Mouse (Mus musculus) embryonic facial prominence, embryonic 12.5 days (tissue): ENCODE results near the gene Naa50. TPM values are rescaled to one million over a fixed set of nuclear protein-coding genes. Genes with fewer than 3 reads are reported as not detected.

ENCODE experiments used
- ATAC-seq: fragments of 200-750 bp; cut with Nextera tagmentation; 2 replicates; pipeline ENCODE4 v1.8.0; 2017; ENCODE audit not compliant: insufficient number of reproducible peaks, insufficient read depth, low FRiP score, low TSS enrichment
- H3K27ac ChIP-seq: fragments of 300-500 bp; sonication (generic); 2 replicates; pipeline ENCODE4 v1.5.1; 2016; ENCODE audit warnings: mild to moderate bottlenecking
- H3K27me3 ChIP-seq: fragments of 300-500 bp; sonication (generic); 2 replicates; pipeline ENCODE4 v1.6.1; 2016; ENCODE audit warnings: mild to moderate bottlenecking, moderate library complexity
- H3K36me3 ChIP-seq: fragments of 300-500 bp; sonication (generic); 2 replicates; pipeline ENCODE4 v1.6.1; 2016; ENCODE audit warnings: mild to moderate bottlenecking
- H3K4me1 ChIP-seq: fragments of 300-500 bp; sonication (generic); 2 replicates; pipeline ENCODE4 v1.6.1; 2016
- H3K4me2 ChIP-seq: fragments of 300-500 bp; sonication (generic); replicated peaks from 2 replicates; pipeline ENCODE4 v1.6.1; 2016; ENCODE audit warnings: mild to moderate bottlenecking, moderate library complexity
- H3K4me3 ChIP-seq: fragments of 300-500 bp; sonication (generic); 2 replicates; pipeline ENCODE4 v1.5.1; 2016; ENCODE audit warnings: mild to moderate bottlenecking
- H3K9ac ChIP-seq: fragments of 300-500 bp; sonication (generic); 2 replicates; pipeline ENCODE4 v1.6.1; 2016; ENCODE audit warnings: mild to moderate bottlenecking, moderate library complexity
- H3K9me3 ChIP-seq: fragments of 300-500 bp; sonication (generic); 2 replicates; pipeline ENCODE4 v1.6.1; 2016; ENCODE audit warnings: mild to moderate bottlenecking, moderate library complexity
- WGBS: fragments of 180-500 bp; shearing (Covaris S2); methylation state at CpG from one replicate; pipeline ENCODE4 v1.1.7; 2016; 5-methylcytosine and 5-hydroxymethylcytosine counted together
- polyA plus RNA-seq: library from polyadenylated mRNA; unstranded; fragments of >200 nt; fragmentation: Nextera tagmentation; extraction: Ambion mirVana; gene quantifications from 2 replicates; pipeline ENCODE4 v1.2.1, GENCODE M21; 2016

The Naa50 gene
- polyA plus RNA-seq, 1 experiment from 2014 or later = 125 TPM

GRCm38 (mm10) chr16:44122982-44123725 lies 16.5 kb upstream of the Naa50 start:
- 89% methylated on average over 7 of the region's 7 CpGs for WGBS
- H3K9ac ChIP-seq = no peak overlapping the region
- H3K4me2 ChIP-seq = no peak overlapping the region
- no peaks in the 10 kb centered on the region for H3K9me3 ChIP-seq
- ATAC-seq = no peak
- no peaks in the 10 kb centered on the region for H3K27me3 ChIP-seq
- H3K4me1 ChIP-seq = peaks cover 4% of the 10 kb centered on the region; the same call in 1 of the 2 replicates
- no peaks in the 10 kb centered on the region for H3K36me3 ChIP-seq
- H3K27ac ChIP-seq = no peak overlapping the region
- H3K4me3 ChIP-seq = no peak overlapping the region

GRCm38 (mm10) chr16:44123786-44124185 lies 15.8 kb upstream of the Naa50 start:
- Histone ChIP-seq H3K4me3 (no peak overlapping the region), H3K36me3 (no peaks in the 10 kb centered on the region), H3K4me1 (peaks cover 4% of the 10 kb centered on the region; the same call in 1 of the 2 replicates), H3K9me3 (no peaks in the 10 kb centered on the region), H3K27me3 (no peaks in the 10 kb centered on the region), H3K4me2 (no peak overlapping the region), H3K9ac (no peak overlapping the region), H3K27ac (no peak overlapping the region)
- 72% methylated on average over 2 of the region's 2 CpGs for WGBS
- ATAC-seq = no peak

- Histone ChIP-seq H3K36me3 (no peaks in the 10 kb centered on the region), H3K27me3 (no peaks in the 10 kb centered on the region), H3K27ac (no peak overlapping the region), H3K9me3 (no peaks in the 10 kb centered on the region), H3K4me3 (no peak overlapping the region), H3K9ac (no peak overlapping the region), H3K4me2 (no peak overlapping the region), H3K4me1 (peaks cover 4% of the 10 kb centered on the region; the same call in 1 of the 2 replicates)
- no peak for ATAC-seq
- 76% methylated on average over 1 of the region's 1 CpGs for WGBS
These were observed 14.9 kb upstream of the Naa50 start for GRCm38 (mm10) chr16:44124713-44125112.

DNA sequence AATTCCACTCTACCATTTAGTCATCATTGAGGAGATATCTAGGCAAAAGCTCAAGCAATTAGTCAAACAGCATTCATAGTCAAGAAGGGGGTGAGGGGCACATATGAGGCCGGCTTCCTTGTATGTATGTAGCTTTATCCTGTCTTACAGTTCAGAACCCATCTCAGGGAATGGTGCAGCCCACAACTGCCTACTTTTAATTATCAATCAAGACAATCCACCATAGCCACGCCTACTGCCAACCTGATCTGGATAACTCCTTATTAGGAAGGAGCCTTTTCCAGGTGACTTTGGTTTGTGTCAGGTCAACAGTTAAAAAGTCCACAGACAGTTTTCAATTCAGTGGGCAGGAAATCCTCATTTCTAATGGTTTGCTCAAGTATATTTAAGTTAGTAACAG lies 14.2 kb upstream of the Naa50 start:
- ATAC-seq = no peak
- 83% methylated on average over 2 of the region's 2 CpGs for WGBS

GRCm38 (mm10) chr16:44126437-44126836 lies 13.2 kb upstream of the Naa50 start:
- no peak overlapping the region for H3K4me3 ChIP-seq
- no peaks in the 10 kb centered on the region for H3K36me3 ChIP-seq
- H3K4me1 ChIP-seq = peaks cover 4% of the 10 kb centered on the region; the same call in 1 of the 2 replicates
- no peak for ATAC-seq
- H3K27me3 ChIP-seq = no peaks in the 10 kb centered on the region
- no peak overlapping the region for H3K27ac ChIP-seq
- no peaks in the 10 kb centered on the region for H3K9me3 ChIP-seq
- H3K4me2 ChIP-seq = no peak overlapping the region
- 65% methylated on average over 4 of the region's 4 CpGs for WGBS
- H3K9ac ChIP-seq = no peak overlapping the region

More for the DNA sequence above, 14.2 kb upstream of the Naa50 start:
- Histone ChIP-seq H3K9me3 (no peaks in the 10 kb centered on the region), H3K27me3 (no peaks in the 10 kb centered on the region), H3K27ac (no peak overlapping the region), H3K4me3 (no peak overlapping the region), H3K4me2 (no peak overlapping the region), H3K9ac (no peak overlapping the region), H3K4me1 (peaks cover 4% of the 10 kb centered on the region; the same call in 1 of the 2 replicates), H3K36me3 (no peaks in the 10 kb centered on the region)

DNA sequence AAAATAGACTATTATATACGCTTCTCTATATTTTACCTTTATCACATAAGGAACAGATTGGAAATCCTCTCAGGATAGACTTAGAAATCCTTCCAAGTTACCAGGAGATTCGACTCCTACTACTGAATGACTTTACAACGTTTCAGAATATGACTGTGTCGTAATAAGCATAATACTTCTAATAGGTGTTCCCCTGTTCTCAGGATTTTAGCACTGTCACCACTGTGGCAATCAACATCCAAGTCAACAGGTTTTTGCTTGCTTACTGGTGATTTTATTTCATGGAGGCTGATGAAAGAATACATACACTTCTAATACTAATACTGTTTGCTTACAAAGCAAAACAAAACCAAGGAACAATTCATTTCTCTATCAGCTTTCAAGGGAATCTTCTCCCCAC lies 7.3 kb upstream of the Naa50 start:
- no peak for ATAC-seq
- WGBS = 82% methylated on average over 4 of the region's 4 CpGs
- no peak overlapping the region for H3K9ac ChIP-seq
- no peak overlapping the region for H3K27ac ChIP-seq
- H3K36me3 ChIP-seq = no peaks in the 10 kb centered on the region
- H3K4me1 ChIP-seq = no peaks in the 10 kb centered on the region
- H3K4me2 ChIP-seq = no peak overlapping the region
- H3K4me3 ChIP-seq = no peak overlapping the region
- H3K27me3 ChIP-seq = no peaks in the 10 kb centered on the region
- H3K9me3 ChIP-seq = no peaks in the 10 kb centered on the region

DNA sequence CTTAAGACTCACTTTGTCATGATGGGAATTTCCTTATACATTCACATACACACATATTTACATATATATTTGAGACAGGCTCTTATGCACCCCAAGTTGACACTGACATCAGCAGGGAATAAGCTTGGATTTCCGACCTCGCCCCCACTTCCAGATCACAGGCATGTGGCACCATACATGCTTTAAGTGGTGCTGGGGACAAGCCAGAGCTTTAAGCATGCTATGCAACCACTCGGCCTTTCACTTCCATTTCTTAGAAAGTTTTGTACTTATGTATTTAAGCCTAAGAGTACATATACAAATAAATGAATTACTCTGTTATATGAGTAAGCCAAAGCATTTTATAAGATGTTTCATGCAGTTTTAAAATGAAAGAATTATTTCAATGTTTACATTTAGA lies 6.4 kb upstream of the Naa50 start:
- Histone ChIP-seq H3K4me3 (no peak overlapping the region), H3K36me3 (no peaks in the 10 kb centered on the region), H3K27ac (no peak overlapping the region), H3K27me3 (no peaks in the 10 kb centered on the region), H3K9ac (no peak overlapping the region), H3K4me2 (no peak overlapping the region), H3K4me1 (0 out of 2 replicates have a peak, but pooled peaks cover 3% of the 10 kb centered on the region), H3K9me3 (no peaks in the 10 kb centered on the region)
- ATAC-seq = no peak
- WGBS = 86% methylated on average over 3 of the region's 3 CpGs

GRCm38 (mm10) chr16:44136511-44137021 lies 3.1 kb upstream of the Naa50 start:
- H3K4me3 ChIP-seq = no peak overlapping the region
- H3K9me3 ChIP-seq = no peaks in the 10 kb centered on the region
- ATAC-seq = no peak
- no peaks in the 10 kb centered on the region for H3K27me3 ChIP-seq
- no peak overlapping the region for H3K9ac ChIP-seq
- no peak overlapping the region for H3K4me2 ChIP-seq
- 84% methylated on average over 6 of the region's 6 CpGs for WGBS
- H3K36me3 ChIP-seq = no peaks in the 10 kb centered on the region
- H3K27ac ChIP-seq = no peak overlapping the region
- H3K4me1 ChIP-seq = peaks cover 7% of the 10 kb centered on the region

GRCm38 (mm10) chr16:44138377-44138978 lies 1.2 kb upstream of the Naa50 start:
- H3K36me3 ChIP-seq = no peaks in the 10 kb centered on the region
- H3K27ac ChIP-seq = peak overlapping the region; percentile 97
- H3K9me3 ChIP-seq = no peaks in the 10 kb centered on the region
- H3K4me2 ChIP-seq = peak overlapping the region; percentile 96
- peaks cover 10% of the 10 kb centered on the region for H3K4me1 ChIP-seq
- H3K4me3 ChIP-seq = peak overlapping the region; percentile 93
- ATAC-seq = peak; percentile 25
- H3K9ac ChIP-seq = peak overlapping the region; percentile 77
- H3K27me3 ChIP-seq = no peaks in the 10 kb centered on the region
- 2% methylated on average over 24 of the region's 24 CpGs for WGBS

- Histone ChIP-seq H3K9ac (peak overlapping the region; percentile 95), H3K4me2 (peak overlapping the region; percentile 96), H3K4me1 (peaks cover 10% of the 10 kb centered on the region), H3K9me3 (no peaks in the 10 kb centered on the region), H3K27me3 (no peaks in the 10 kb centered on the region), H3K4me3 (peak overlapping the region; percentile 93), H3K27ac (peak overlapping the region; percentile 97), H3K36me3 (no peaks in the 10 kb centered on the region)
- under 1% methylated on average over 25 of the region's 25 CpGs for WGBS
- ATAC-seq = peak; percentile 82
These were observed 573 bp upstream of the Naa50 start for GRCm38 (mm10) chr16:44138979-44139535.

- H3K9me3 ChIP-seq = no peaks in the 10 kb centered on the region
- peak; percentile 65 for ATAC-seq
- H3K36me3 ChIP-seq = no peaks in the 10 kb centered on the region
- peak overlapping the region; percentile 97 for H3K27ac ChIP-seq
- H3K4me1 ChIP-seq = peaks cover 10% of the 10 kb centered on the region
- H3K4me2 ChIP-seq = peak overlapping the region; percentile 54
- H3K9ac ChIP-seq = peak overlapping the region; percentile 95
- H3K4me3 ChIP-seq = peak overlapping the region; percentile 93
- no peaks in the 10 kb centered on the region for H3K27me3 ChIP-seq
- WGBS = 1% methylated on average over 43 of the region's 44 CpGs
These were observed 657 bp downstream of the Naa50 start for GRCm38 (mm10) chr16:44140186-44140787.
